Mouse (Mus musculus) liver, embryonic 11.5 days (tissue): ENCODE measurements around the gene Purb. TPM values are rescaled to one million over a fixed set of nuclear protein-coding genes. Genes with fewer than 3 reads are reported as not detected.
"Not testable (repeated sequence)": the region's sequence is repeated elsewhere in the genome, so short reads cannot be mapped to it uniquely, and the experiment has no call there.

Experiments
- ATAC-seq: fragments of 200-750 bp; cut with Nextera tagmentation; replicated peaks from 2 replicates; pipeline ENCODE4 v1.8.0; 2017; ENCODE audit warnings: moderate number of reproducible peaks, mild to moderate bottlenecking, moderate TSS enrichment, moderate library complexity; ENCODE audit not compliant: low FRiP score
- DNase-seq: peaks from one replicate; pipeline ENCODE4 v3.0.0-alpha.2; 2017; ENCODE audit warnings: low spot score
- H3K27ac ChIP-seq: fragments of 300-500 bp; sonication (generic); 2 replicates; pipeline ENCODE4 v1.5.1; 2014; ENCODE audit warnings: mild to moderate bottlenecking, low read depth, low read length, control low read depth
- H3K27me3 ChIP-seq: fragments of 300-500 bp; sonication (generic); replicated peaks from 2 replicates; pipeline ENCODE4 v1.6.1; 2014; ENCODE audit warnings: low read length, mixed read lengths; ENCODE audit not compliant: control insufficient read depth, insufficient read depth
- H3K36me3 ChIP-seq: fragments of 300-500 bp; sonication (generic); 2 replicates; pipeline ENCODE4 v1.6.1; 2014; ENCODE audit warnings: mild to moderate bottlenecking, low read length, moderate library complexity, mixed read lengths; ENCODE audit not compliant: control insufficient read depth, insufficient read depth
- H3K4me1 ChIP-seq: fragments of 300-500 bp; sonication (generic); replicated peaks from 2 replicates; pipeline ENCODE4 v1.6.1; 2014; ENCODE audit warnings: low read length, mixed read lengths; ENCODE audit not compliant: control insufficient read depth, insufficient read depth
- H3K4me2 ChIP-seq: fragments of 300-500 bp; sonication (generic); 2 replicates; pipeline ENCODE4 v1.6.1; 2014; ENCODE audit warnings: mild to moderate bottlenecking, control low read depth, moderate library complexity
- H3K4me3 ChIP-seq: fragments of 300-500 bp; sonication (generic); 2 replicates; pipeline ENCODE4 v1.5.1; 2014; ENCODE audit warnings: low read depth, low read length, control low read depth
- H3K9ac ChIP-seq: fragments of 300-500 bp; sonication (generic); 2 replicates; pipeline ENCODE4 v1.6.1; 2014; ENCODE audit warnings: low read depth, low read length, control low read depth
- H3K9me3 ChIP-seq: fragments of 300-500 bp; sonication (generic); 2 replicates; pipeline ENCODE4 v1.6.1; 2016; ENCODE audit warnings: low read length, inconsistent platforms, mixed read lengths; ENCODE audit not compliant: control insufficient read depth
- WGBS: fragments of 180-500 bp; shearing (Covaris S2); extraction: QIAGEN DNeasy Blood & Tissue Kit; methylation state at CpG from one replicate; pipeline ENCODE4 v1.1.7; 2014; 5-methylcytosine and 5-hydroxymethylcytosine counted together
- microRNA-seq: library from miRNA; unstranded; fragments of <30 nt; microRNA quantifications from one replicate; pipeline ENCODE4, GENCODE M21; 2017; ENCODE audit warnings: borderline number of aligned reads
- polyA plus RNA-seq: library from polyadenylated mRNA; unstranded; fragments of >200 nt; fragmentation: Nextera tagmentation; extraction: Ambion mirVana; gene quantifications from 2 replicates; pipeline ENCODE4 v1.2.1, GENCODE M21; 2014

Purb gene
- polyA plus RNA-seq, 1 experiment from 2014 or later: 13.7 TPM

DNA sequence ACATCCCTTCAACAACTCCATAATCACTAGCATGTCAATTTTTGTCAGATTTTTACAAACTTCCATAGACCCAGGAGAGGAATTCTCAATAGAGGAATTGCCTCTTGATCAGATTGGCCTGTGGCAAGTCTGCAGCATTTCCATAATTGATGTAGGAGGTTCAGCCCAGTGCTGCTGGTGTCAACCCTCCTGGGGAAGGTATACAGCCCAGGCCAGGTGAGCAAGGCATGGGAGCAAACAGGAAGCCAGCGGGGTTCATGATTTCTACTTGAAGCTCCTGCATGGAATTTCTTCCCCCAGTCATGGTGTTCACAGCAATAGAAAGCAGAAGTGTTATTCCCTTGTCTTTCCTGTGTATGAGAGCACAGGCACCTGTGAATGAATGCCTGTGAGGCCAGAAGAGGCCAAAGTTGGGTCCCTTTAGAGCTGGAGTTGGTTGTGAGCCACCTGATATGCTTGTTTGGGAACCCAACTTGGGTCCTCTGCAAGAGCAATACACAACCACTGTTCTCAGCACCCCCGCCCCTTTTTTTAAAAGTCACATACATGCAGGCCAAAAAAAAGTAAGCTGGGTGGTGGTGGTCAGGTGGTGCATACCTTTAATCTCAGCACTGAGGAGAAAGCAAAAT lies 54.9 kb downstream of the Purb start:
- Histone ChIP-seq H3K9ac (no peak overlapping the region), H3K9me3 (no peaks in the 10 kb centered on the region), H3K36me3 (peaks cover 37% of the 10 kb centered on the region), H3K27ac (peak overlapping the region; percentile 43; the same call in 1 of the 2 replicates), H3K4me3 (no peak overlapping the region), H3K4me2 (no peak overlapping the region), H3K27me3 (no peaks in the 10 kb centered on the region), H3K4me1 (peaks cover 16% of the 10 kb centered on the region)
- no peak for DNase-seq
- ATAC-seq: no peak
- 68% methylated on average over 2 of the region's 2 CpGs for WGBS

DNA sequence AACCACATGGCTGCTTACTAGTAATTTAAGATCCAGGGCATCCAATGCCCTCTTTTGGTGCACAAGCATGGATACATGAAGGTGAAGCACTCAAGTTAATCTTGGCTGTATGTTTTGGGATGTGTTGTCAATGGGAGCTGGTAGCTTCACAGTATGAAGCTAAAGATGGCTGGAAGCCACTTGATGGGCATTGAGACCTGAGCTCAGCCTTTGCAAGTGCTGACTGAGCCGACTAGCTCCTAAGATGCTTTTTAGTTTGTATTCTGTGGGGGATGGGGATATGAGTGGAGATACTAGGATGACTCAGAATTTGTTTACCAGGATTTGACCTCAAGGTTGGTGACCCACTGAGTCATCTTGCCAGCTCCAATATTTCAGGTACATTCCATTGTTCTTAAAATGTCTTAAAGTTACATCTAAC lies 55.4 kb downstream of the Purb start:
- H3K27me3 ChIP-seq: no peaks in the 10 kb centered on the region
- H3K36me3 ChIP-seq: peaks cover 35% of the 10 kb centered on the region
- no peaks in the 10 kb centered on the region for H3K9me3 ChIP-seq
- ATAC-seq: no peak
- DNase-seq: no peak
- H3K27ac ChIP-seq: peak overlapping the region; percentile 43; the same call in 1 of the 2 replicates
- H3K4me3 ChIP-seq: no peak overlapping the region
- peaks cover 16% of the 10 kb centered on the region for H3K4me1 ChIP-seq
- H3K4me2 ChIP-seq: no peak overlapping the region
- WGBS: 19% methylated on average over 1 of the region's 1 CpGs
- no peak overlapping the region for H3K9ac ChIP-seq

DNA sequence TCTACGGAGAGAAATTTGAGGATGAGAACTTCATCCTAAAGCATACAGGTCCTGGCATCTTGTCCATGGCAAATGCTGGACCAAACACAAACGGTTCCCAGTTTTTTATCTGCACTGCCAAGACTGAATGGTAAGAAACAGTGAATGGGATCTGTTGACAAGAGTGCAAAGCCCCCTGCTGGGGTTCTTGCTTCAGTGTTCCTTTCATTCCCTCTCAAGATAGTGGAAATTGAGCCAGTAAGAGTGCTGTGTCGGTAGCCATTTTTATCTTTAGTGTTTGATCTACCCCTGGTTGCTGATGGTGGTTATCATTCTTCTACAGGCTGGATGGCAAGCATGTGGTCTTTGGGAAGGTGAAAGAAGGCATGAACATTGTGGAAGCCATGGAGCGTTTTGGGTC lies 56.6 kb downstream of the Purb start:
- not testable (repeated sequence) for H3K9me3 ChIP-seq, H3K27ac ChIP-seq, H3K4me3 ChIP-seq, H3K27me3 ChIP-seq, H3K4me2 ChIP-seq, H3K9ac ChIP-seq, ATAC-seq, DNase-seq
- WGBS: 61% methylated on average over 4 of the region's 4 CpGs
- H3K4me1 ChIP-seq: peaks cover 24% of the 10 kb centered on the region
- peaks cover 33% of the 10 kb centered on the region for H3K36me3 ChIP-seq

DNA sequence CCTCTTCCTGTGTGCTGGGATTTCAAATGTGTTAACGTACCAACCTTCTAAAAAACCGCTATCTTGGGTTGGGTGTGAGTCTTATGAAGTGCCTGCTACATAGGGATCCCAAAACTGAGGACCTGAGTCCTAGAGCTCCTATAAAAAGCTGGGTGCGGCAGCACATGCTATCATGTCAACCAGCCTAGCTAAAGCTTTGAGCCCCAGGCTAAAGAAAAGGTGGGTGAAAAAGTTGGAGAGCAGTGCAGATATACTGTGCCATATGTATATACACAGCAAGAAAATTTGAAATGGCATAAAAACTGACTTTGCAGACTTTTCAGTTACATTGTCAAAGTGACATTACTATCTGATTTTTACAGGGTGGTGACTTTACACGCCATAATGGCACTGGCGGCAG lies 57.0 kb downstream of the Purb start:
- H3K27me3 ChIP-seq: no peaks in the 10 kb centered on the region
- peak overlapping the region; percentile 52; the same call in 1 of the 2 replicates for H3K27ac ChIP-seq
- no peaks in the 10 kb centered on the region for H3K9me3 ChIP-seq
- peaks cover 24% of the 10 kb centered on the region for H3K4me1 ChIP-seq
- DNase-seq (no peak), ATAC-seq (no peak)
- H3K4me3 ChIP-seq: peak overlapping the region; percentile 24; the same call in 1 of the 2 replicates
- WGBS: 80% methylated on average over 5 of the region's 5 CpGs
- H3K4me2 ChIP-seq: peak overlapping the region; percentile 97
- peak overlapping the region; percentile 43; the same call in 1 of the 2 replicates for H3K9ac ChIP-seq
- H3K36me3 ChIP-seq: peaks cover 31% of the 10 kb centered on the region

Small RNAs within 50 kb of the gene (microRNA-seq; reads per million reads assigned to microRNA genes)
- gene Gm22123: not detected

Other genes starting within 250 kb of the Purb start
- gene Npc1l1, start 245.8 kb downstream of the Purb start, polyA plus RNA-seq: 0.06 and 0.23 TPM in 2 replicates
- gene Ddx56, start 208.1 kb downstream of the Purb start, polyA plus RNA-seq: 141 and 151 TPM in 2 replicates
- gene Tmed4, start 201.0 kb downstream of the Purb start, polyA plus RNA-seq: 76.2 and 78.8 TPM in 2 replicates
- gene Ogdh, start 184.3 kb downstream of the Purb start, polyA plus RNA-seq: 124 and 131 TPM in 2 replicates
- 11.5 and 12.7 TPM in 2 replicates for gene Zmiz2, start 86.8 kb downstream of the Purb start, polyA plus RNA-seq
- 5,363 and 5,401 TPM in 2 replicates for gene Ppia, start 60.5 kb downstream of the Purb start, polyA plus RNA-seq
- 242 and 254 TPM in 2 replicates for gene H2afv, start 31.5 kb downstream of the Purb start, polyA plus RNA-seq
- gene Myo1g, start 45.0 kb upstream of the Purb start, polyA plus RNA-seq: 5.6 and 6.0 TPM in 2 replicates
- gene Ccm2, start 71.0 kb upstream of the Purb start, polyA plus RNA-seq: 74.5 and 82.1 TPM in 2 replicates
- gene Nacad, start 130.1 kb upstream of the Purb start, polyA plus RNA-seq: 2.9 and 3.6 TPM in 2 replicates
- gene Tbrg4, start 150.2 kb upstream of the Purb start, polyA plus RNA-seq: 94.3 and 103 TPM in 2 replicates
- not detected in 2 replicates for gene Wap, start 162.7 kb upstream of the Purb start, polyA plus RNA-seq
- gene Ramp3, start 182.6 kb upstream of the Purb start, polyA plus RNA-seq: 0.34 and 0.53 TPM in 2 replicates